Mouse (Mus musculus) bone marrow, adult 2 months (tissue): ENCODE measurements around the gene Btbd17.

Experiments used
- CTCF ChIP-seq: fragments of 200-500 bp; IDR thresholded peaks from 2 replicates; pipeline ENCODE4 v1.5.1; 2011; ENCODE audit warnings: low read length, control low read depth; ENCODE audit not compliant: control insufficient read depth, insufficient read depth
- POLR2A ChIP-seq: fragments of 200-500 bp; IDR thresholded peaks from 2 replicates; pipeline ENCODE4 v1.6.1; 2011; ENCODE audit warnings: low read depth, mild to moderate bottlenecking, control low read depth, low read length, borderline replicate concordance; ENCODE audit not compliant: control insufficient read depth

DNA sequence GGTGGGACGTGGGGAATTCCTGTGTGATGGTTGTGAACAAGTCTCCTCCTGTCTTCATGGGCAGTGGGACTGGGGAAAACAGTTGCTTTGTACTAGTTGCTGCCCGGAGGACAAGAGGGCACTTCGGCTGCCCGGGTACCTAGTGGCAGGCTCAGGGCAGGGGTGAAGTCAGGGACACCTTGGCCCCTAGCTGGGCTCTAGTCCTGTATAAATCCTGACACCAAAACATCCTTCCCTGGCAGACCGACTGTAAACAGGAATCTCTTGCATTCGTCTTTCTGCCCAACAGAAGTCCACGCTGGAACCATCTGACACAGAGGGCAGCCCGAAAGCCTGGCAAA lies 34.7 kb upstream of the Btbd17 start:
- TF ChIP-seq POLR2A (no peak), CTCF (no peak)
